Mouse (Mus musculus) adipocyte (in vitro differentiated cells): ENCODE results near the gene Pitx2.
A peak's percentile ranks its signal among the peaks of the same experiment; 100 is the strongest.

Experiments
- DNase-seq: peaks from one replicate; pipeline ENCODE4 v3.0.0-alpha.2; 2016; ENCODE audit warnings: low spot score

Pitx2 gene

GRCm38 (mm10) chr3:129217862-129218370, 18.2 kb downstream of the Pitx2 start:
- DNase-seq = no peak

GRCm38 (mm10) chr3:129218371-129218921, 18.8 kb downstream of the Pitx2 start:
- no peak for DNase-seq

- DNase-seq = no peak
Measured at GRCm38 (mm10) chr3:129220086-129220670, 20.5 kb downstream of the Pitx2 start.

- no peak for DNase-seq
Measured at GRCm38 (mm10) chr3:129220681-129221379, 21.2 kb downstream of the Pitx2 start.

- no peak for DNase-seq
Measured at GRCm38 (mm10) chr3:129221380-129222260, 21.9 kb downstream of the Pitx2 start.

DNA sequence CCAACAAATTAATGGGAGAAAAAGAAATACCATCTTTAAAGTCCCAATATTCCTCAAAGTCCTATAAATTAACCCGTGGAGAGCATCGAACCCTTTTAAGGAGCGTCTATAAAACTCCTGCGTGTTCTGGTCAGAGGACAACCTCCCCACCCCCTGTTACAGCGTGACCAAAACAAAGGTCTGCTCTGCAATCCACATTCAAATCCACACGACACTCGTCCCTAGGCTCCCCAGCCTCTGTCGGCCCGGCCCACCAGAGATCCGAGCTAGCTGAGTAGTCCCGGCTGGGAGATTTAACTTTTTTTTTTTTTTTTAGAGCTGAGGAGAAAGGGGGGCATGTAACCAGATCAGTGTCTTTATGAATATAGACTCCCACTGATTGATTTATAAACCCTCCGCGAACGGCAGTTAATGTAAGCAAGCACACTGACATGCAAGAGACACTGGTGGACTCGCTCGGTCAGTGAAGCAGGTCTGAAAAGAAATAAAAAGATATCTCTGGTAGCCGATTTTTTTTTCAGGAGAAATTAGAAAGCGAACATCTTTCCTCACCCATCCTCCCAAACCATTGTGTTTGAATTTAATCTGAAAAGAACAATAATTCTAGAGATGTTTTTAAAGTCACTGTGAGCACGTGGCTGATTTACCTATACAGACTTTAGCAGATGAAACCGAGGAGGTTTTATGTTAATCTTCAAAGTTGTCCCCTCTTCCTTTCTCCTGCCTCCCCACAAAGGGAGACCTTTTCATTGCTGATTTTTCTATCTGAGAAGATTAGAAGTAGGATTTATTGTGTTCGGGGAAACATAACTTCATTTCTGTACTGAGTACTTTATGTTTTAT, 23.0 kb downstream of the Pitx2 start:
- no peak for DNase-seq

DNA sequence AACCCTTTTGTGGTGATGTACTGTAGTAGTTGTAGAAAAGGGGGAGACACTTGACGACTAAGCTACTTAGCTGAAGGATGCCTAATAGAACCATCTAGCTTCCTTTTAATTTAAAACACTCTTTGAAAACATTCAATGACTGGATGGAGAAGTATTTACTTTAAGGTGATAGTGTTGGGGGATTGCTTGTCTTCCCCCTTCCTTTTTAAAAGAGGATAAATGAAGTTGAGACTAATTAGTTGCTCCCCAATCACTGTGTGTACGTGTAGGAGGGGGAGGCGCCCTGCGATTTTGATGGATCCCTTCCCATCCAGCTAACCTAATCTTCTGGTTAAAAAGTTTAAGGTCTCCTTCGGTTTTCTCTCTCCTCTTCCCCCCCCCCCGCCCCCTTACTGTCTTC, 23.7 kb downstream of the Pitx2 start:
- DNase-seq = no peak

DNA sequence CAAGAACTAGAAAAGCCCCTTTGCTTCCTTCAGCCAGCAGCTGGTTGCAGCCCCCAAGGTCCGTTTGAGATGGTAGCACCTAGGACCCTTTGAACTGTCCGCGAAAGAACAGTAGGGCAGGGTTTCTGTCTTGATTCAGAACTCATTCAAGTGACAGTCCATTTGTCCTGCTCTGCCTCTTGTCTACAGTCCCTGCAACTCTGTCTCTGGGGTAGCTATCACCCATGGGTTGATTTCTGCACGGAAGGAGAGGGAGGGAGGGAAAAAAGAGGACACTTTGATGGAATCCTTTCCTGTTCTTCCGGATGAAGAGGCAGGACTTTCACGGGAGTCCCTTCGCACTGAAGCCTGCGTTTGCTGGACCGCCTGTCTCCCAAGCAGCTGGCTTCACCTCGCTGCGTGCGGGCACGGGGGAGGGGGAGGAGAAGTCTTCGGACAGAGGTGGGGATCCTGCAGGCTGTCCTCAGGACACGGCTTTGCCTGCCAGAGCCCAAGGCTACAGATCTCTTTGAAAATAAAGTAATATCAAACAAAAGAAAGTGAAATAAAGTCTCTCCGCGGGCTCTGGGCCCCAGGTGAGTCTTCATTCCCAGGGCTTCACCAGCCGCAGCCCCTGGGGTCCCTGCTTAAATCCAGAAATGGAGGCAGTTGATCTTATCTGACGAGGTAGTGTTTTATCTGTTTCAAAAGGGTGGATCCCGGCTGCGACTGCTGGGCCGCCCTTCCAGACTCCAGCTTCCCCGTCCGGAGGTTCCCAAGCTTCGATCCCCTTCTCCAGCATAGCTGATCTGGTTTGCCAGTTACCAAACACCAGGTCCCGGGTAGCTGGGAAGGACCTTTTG, 24.5 kb downstream of the Pitx2 start:
- DNase-seq = no peak

GRCm38 (mm10) chr3:129224806-129225576, 25.3 kb downstream of the Pitx2 start:
- DNase-seq = no peak

DNA sequence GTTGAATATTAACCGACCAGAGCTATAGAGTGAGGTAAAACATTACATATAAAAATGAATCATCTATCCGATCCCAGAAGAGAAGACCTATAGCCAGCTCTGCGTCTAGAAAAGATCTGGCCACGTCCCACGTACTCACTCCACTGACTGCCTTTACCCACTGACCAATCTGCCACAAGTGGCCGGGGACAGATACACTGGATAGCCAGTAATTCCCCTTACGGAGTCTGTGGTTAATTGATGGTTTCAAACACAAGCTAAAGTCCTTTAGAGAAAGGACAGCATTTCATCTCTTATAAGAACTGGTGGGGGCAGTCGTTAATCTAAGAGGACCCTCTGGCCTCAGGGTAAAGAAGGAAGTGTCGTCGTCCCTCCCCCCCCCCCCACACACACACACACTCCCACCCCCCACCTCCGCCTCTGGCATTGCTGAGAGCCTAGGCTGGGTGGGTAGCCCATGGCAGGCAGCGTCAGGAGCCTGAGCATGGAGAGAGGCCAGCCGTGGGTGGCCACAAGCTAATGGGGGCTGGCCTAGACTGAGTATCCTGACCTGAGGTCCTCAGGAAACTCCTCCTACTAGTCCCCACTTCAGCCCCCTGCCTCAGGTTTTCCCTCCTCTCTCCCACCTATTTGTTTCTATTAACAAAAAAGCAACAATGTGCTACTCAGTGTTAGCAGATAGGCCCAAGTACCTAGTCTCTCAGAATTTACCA, 26.1 kb downstream of the Pitx2 start:
- no peak for DNase-seq

DNA sequence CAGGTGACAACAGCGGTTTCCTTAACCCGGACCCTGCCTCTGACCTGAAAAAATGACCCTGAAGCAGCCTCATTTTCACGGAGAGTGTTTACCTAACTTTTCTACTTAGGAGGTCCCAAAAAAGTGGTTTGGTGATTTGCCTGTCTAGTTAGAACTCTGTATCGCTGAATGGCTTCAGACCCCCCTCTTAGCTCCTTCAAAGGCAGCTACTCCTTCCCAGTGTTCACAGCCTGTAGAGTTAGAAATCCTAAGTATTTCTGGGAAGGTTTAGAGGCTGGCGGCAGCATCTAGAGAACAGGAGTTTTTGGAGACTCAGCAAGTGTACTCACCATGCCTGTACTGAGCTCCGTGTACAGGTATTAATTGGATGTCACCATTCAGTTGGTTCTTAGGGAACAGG, 27.0 kb downstream of the Pitx2 start:
- DNase-seq = no peak

DNA sequence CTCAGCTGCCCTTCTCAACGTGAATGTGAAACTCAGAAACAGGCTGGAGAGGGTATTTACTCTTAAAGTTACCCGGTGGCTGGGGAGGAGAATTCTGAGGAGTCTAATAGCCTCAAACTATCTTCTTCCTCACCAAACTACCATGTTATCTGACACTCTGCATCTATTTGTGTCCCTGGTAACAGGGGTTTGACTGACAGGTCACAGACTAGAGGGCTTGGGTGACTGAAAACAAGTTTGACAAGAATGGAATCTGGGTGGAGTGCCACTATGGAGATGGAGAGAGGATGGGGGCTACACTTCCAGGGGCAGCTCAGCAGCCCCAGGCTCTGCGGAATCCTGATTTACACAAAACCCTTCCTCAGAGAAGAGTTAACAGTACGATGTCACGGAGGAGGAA, 27.7 kb downstream of the Pitx2 start:
- DNase-seq = no peak

DNA sequence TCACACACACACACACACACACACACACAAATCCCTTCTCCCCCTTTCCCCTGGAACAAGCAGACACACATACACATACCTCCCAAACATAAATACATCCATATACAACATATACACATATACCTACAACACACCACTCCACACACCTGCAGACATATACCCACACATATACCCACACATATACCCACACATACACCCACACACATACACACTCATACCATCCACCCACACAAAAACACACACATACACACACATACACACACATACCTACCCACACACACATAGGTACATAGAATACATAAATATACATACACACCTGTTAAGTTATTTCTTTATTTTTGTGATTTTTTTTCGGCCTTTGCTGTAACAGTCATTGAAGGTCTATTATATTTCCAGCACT, 38.3 kb downstream of the Pitx2 start:
- DNase-seq = no peak

- no peak for DNase-seq
Measured at GRCm38 (mm10) chr3:129238664-129239258, 39.1 kb downstream of the Pitx2 start.

- DNase-seq = no peak
Measured at GRCm38 (mm10) chr3:129250997-129251396, 51.3 kb downstream of the Pitx2 start.

DNA sequence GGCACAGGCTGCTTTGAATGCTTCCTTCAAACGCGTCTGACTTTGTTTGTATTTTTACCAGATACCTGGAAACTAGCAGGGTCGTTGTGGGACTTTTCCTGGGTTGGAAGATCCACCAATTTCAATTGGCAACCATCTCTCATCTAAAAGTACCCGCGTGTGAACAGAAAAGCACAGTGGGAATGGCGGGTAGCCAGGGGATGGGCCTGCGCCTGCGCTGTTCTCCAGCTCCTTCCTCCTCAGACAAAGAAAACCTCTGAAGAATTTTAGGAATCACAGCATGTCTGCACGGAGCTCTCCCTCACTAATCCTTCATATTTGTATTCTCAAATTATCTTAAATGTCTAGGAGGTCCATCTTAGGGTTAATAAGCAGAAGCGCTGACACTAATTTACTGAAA, 54.6 kb downstream of the Pitx2 start:
- no peak for DNase-seq

DNA sequence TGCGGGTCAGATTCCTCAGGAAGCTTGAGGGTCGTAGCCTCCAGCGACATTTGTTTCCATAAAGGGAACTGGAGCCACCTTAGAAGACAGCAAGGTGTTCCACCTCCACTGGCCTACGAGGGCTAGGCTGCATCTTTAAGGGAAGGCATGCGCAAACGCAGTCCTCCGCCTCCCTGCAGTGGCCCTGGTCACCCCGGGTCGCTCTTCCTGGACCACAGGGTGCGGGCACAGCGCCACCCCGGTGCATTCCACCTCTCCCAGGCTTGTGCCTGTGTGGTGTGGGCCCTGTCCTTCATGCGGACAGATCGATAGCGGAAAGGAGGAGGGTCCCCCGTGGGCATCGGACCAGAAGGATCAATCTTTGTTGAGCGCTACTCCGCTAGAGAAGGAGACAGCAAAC, 56.6 kb downstream of the Pitx2 start:
- no peak for DNase-seq

- peak; percentile 26 for DNase-seq
Measured at GRCm38 (mm10) chr3:129256766-129257165, 57.1 kb downstream of the Pitx2 start.

- DNase-seq = no peak
Measured at GRCm38 (mm10) chr3:129258497-129258896, 58.8 kb downstream of the Pitx2 start.
